Mouse (Mus musculus) fibroblast of lung, adult 2 months (primary cell): ENCODE measurements around the gene Prss8.
"Not testable (repeated sequence)": the region's sequence is repeated elsewhere in the genome, so short reads cannot be mapped to it uniquely, and the experiment has no call there.

Experiments
- DNase-seq: peaks from one replicate; pipeline ENCODE4 v3.0.0-alpha.2; 2011; ENCODE audit warnings: low read depth

Gene Prss8

DNA sequence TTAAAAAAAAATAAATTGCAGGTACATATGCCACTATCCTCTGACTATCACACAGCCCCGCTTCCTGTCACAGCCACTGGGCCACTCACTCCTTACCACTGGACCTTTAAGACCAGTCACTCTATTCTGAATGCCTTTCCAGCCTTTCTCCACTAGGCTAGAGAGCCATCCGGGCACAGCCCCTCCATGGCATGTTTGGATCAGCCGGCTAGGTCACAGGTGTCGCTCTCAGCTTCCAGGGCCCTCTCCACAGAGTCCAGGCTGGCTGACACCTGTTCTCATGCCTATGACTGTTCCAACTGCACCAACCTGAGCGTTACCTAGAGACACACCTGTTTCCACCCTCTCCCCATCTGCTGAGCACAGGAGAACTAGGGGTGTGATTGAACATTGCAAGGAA lies 1.3 kb downstream of the Prss8 start:
- no peak for DNase-seq

DNA sequence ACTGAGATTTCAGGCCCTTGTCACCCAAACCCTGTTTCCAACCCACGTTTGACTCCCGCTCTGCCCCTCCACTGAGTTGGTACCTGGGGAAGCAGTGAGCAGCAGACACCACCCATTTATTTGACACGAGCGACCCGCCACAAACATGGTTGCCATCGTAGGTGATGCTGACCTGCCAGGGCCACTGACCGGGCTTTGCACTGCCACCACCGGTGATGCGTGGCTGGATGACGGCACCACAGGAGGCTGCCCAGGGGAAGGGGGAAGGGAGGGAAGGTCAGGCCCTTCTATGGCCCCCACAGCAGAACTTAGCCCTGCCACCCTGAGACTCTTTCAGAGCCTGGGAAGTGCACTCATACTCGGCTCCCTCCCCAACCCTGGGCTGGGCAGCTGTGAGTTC lies 2.2 kb downstream of the Prss8 start:
- no peak for DNase-seq

DNA sequence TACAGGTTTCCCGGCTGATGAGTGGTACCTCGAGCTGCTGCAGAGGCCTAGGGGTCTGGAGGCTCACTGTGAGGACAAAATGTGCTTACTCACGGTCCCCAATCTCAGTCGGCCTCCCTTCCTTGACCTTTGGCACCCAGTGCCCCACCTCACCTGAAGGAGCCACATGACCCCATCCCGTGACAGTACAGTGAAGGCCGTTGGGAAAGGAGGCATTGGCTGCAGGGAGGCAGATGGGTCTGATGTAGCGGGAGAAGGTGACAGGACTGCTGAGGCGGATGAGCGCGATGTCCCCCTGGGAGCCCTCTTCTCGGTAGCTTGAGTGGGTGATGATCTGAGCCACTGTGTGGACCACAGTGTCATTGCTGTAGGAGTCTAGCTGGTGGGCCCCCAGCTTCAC lies 3.1 kb downstream of the Prss8 start:
- DNase-seq, result no peak

DNA sequence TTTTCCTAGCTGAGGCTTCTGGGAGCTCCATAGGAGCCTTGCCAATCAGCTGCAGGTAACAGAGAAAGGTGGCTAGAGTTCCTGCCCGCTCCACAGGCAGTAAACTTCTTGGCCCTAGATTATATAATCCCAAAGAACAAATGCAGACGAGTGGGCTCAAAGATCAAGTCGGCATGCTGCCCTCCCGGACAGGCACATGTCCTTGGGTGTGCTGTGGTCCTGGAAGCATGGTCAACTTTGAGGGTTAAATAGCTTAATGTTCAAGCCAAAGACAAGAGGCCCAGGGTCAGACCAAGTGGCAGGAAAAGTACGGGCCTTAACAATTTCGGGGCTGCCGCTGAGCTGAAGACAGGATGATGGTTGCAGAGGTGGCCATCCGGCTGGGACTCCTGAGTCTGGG lies 3.8 kb downstream of the Prss8 start:
- DNase-seq, result no peak

DNA sequence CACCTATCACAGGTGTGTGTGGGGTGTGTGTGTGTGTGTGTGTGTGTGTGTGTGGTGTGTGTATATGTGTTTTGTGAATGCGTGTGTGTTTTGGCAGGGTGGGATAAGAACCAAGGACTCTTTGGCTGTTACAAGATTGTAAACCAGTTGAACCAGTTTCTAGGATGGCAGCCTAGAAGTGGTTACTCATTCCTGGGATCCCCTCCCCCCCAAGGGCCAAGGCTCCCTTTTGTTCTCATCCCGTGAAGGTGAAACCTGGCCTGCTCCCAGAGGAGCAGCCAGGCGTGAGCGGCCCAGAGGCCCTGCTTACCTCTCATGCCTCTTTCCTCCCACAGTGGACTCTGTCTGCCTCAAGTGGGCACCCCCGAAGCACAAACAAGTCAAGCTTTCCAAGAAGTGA lies 4.7 kb downstream of the Prss8 start:
- DNase-seq, result no peak

DNA sequence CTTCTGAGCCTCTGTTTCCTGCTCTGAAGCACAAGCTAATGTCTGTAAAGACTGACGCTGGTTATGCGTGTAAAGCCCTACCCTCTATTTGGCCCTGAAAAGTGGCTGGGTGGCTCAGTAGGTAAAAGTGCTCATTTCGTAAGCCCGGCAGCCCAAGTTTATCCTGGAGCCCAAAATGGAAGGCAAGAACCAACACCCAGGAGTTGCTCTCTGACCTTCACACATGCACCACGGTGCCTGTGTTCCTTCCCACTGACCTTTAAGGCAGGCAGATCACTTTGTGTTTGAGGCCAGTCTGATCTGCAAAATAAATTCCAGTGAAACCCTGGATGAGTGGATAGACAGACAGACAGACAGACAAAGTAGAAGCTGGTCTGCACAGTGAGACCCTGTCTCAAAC lies 6.2 kb downstream of the Prss8 start:
- DNase-seq, result no peak

DNA sequence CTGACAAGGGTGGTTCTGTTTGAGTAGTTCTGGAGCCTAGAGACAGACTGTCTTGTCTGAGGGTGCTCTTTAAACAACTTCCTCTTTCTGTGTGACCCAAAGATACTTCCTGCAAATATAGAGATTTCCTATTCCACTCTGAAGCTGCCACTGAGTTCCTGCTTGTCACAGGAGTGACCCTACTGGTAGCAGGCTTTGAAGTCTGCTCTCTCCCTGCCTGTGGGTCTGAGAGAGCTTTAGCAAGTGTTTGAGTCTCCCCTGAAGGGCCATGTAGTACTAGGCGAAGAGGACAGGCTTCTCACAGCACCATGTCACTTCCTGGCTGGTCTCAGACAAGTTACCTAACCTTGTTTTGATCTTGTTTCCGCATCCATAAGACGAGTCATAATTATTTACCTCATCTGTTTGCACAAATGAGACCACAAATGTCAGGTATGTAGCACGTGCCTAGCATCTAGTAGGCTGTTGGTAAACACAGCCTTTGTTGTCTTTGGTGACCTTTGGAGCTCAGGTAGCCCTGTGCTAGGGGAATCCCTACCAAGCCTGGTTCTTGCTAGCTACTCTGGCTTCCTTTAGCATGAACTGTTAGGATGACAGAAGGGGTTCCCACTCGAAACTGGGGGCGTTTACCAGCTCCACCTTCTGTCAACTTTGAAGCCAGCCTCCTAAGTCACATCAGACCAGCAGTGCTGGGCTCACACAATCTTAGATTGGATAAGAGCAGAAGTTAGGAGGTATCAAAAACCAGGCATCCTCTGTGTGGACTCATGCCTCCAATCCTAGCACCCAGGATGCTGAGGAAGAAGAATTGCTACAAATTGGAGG lies 7.2 kb downstream of the Prss8 start:
- DNase-seq, result no peak

DNA sequence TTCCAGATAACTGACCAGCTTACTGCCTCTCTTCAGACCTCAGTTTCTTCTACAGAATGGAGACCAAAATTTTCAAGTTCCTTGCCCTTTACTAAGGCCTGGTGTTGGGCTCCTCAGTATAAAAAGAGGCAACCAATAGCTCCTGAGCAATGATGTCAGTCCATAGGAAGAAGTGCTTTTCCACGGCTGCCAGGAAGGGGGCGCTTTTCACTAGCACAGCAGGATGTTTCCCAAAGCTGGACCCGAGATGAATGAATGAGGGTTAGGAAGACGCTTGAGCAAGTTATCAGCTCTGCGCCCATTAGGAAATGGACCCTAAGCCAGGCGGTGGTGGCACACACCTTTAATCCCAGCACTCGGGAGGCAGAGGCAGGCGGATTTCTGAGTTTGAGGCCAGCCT lies 8.4 kb downstream of the Prss8 start:
- no peak for DNase-seq

DNA sequence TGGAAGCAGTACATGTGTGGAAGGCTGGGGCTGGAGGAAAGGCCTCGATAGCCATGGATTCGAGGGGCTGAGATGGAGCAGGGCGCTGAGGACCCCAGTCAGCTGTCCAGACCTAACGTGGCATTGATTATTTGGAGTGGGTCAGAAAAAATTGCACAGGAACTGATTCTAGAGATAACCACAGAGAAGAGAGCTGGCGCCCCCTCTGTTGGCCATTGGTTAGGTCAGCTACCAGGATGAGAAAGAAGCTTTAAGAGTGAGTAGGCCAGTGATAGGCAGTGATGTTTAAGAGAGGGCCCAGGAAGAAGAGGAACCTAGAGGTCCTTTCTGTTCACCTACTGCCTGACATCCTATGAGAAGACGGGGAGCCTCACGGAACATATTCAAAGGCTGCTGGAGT lies 10.6 kb downstream of the Prss8 start:
- no peak for DNase-seq

DNA sequence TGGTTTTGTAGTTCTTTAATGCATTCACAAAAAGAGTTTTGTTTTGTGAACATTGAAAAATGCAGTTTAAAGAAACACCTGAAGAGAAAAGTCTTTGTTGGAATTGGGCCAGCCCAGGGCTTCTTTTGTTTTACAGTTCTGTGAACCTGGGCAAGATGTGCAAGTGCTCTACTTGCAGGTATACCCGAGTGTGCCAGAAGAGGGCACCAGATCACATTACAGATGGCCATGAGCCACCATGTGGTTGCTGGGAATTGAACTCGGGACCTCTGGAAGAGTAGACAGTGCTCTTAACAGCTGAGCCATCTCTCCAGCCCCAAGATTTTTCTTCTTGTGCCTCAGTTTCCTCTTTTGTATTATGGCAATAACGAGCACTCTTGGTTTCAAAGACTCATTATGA lies 11.7 kb downstream of the Prss8 start:
- DNase-seq, result no peak

DNA sequence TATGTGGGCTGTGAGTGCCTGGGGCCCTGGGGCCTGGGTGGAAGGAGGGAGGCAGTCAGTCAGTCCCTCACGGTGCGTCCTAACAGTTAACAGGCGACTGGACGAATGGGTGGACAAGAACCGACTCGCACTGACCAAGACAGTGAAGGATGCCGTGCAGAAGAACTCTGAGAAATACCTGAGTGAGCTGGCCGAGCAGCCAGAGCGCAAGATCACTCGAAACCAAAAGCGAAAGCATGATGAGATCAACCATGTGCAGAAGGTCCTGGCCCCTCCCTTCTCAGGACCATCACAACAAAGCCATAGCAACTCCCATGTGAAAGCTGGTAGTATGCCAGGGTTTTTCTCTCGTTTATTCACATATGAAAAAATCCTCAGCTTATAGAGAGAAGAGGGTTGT lies 14.6 kb downstream of the Prss8 start:
- no peak for DNase-seq

DNA sequence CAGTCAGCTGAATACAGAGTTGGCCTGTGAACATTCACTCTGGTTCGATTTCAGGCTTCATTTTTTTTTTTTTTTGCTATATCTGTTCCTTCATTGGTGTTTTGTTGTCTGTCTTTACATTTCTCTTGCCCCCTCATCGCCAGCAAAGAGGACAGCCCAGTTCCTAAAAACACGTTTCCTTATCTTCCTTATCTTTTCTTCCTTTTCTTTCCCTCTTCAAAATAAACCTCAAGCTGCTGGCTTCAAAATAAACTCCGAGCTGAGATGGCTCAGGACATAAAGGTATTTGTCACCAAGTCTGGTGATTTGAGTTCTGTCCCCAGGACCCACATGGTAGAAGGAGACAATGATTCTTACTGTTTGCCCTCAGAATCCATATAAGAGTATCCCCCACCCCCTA lies 17.0 kb downstream of the Prss8 start:
- no peak for DNase-seq

DNA sequence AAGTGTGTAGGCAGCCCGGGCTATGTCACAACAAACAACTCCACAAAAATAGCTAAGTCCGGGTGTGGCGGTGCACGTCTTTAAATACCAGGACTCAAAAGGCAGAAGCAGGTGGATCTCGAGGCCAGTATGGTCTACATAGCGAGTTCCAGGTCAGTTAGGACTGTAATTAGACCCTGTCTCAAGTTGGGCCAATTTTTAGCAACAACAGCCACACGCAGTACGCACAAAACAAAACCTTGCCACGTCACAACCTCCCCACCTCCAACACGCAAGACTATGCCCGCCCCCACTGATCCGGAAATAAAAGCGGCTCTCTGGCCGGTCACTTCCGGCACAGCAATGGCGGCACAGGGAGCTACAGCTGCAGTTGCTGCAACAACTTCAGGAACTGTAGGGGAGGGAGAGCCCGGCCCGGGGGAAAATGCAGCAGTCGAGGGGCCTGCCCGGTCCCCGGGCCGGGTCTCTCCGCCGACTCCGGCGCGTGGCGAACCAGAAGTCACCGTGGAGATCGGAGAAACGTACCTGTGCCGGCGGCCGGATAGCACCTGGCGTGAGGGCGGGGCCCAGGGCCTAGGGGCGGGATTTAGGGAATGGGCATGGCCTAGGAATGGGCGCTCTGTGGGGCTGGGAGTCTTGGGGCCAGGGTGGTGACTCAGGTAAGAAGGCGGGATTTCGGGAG lies 17.6 kb downstream of the Prss8 start, which contains the start of gene Kat8:
Gene Kat8, plus strand, starts transcription at position 327 of the 682 bp plus-strand sequence.
- peak; percentile 75 for DNase-seq

DNA sequence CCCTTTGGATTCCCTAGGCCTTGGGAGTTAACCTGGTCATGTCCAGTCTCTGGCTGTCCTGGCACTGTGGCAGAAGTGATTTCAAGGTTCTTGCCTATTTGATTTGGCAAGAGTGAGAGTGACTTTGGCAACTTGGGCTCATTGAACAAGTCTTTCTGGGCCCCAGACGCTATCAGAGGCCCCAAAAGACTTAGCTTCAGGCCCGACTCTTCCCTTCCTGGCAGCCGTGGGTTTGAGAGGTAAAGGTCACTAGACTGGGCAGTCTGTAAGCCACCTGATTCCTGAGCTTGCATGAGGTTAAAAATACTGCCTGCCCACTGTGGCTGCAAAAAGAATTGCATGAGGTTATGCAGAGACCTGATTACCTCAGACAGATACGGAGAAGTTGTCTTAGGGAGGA lies 21.2 kb downstream of the Prss8 start:
- no peak for DNase-seq

DNA sequence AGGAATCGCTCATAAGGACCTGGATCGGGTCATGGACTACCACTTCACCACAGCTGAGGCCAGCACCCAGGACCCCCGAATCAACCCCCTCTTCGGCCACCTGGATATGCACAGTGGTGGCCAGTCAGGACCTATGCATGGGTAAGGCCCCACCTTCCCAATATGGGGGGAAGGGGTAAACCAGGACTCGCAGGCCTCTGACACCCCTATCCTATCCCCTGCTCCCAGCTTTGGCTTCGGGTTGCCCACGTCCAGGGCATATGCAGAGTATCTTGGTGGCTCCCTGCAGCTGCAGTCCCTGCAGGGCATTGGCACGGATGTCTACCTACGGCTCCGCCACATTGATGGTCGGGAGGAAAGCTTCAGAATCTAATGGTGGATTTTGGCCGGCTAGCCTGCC lies 22.0 kb downstream of the Prss8 start:
- no peak for DNase-seq

DNA sequence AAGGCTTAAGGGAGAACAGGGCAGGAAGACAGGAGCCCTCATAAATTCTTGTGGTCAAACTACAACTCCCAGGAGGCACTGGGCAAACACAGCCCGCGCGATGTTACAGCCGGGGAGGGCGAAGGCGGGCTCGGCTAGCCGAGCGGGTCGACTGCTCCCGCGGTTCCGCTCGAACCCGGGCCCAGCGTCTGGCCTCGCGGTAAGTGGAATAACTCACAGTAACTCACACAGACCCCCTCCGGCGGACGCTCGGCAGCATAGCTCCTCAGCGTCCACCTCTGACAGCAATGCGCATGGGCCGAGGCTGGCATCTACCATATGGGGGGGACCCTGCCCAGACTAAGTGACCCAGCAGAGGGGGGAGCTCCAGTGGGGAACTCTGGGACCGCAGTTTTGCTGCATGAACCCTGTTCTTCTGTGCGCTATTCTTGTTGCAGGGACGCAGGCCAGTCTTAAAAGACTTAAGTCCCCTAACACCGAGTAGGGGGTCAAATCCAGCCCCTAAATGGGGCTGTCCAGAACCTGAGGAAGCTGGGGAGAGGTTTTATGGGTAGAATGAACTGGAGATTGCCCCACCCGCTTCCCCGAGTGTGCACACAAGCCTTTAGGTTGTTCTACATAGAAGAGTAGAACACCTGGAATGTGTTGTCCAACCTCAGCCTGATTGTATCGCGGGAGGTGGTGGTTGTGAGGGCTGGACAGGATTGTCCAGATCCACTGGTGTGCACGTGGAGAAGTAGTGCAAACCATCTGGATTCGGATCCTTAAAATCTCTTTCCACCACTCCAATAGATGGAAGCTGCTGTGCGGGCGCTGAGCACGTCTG lies 25.7 kb downstream of the Prss8 start, which contains the start of gene Bckdk:
Gene Bckdk, plus strand, starts transcription at position 112 of the 826 bp plus-strand sequence.
- DNase-seq, result peak; percentile 46

DNA sequence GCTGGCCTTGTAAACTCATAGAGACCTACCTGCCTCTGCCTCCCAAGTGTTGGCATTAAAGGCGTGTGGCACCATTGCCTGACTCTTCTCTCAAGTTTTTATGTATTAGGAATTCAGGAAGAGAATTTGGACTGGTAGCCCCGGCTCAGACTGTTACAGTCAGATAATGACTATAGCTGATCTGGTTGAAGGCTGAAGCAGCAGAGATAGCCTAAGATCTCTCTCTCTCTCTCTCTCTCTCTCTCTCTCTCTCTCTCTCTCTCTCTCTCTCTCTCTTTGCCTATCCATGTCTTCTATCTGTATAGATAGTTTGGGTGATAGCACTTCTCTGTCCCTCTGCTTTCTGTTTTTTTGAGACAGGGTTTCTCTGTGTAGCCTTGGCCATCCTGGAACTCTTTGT lies 28.1 kb downstream of the Prss8 start:
- DNase-seq, result no peak

DNA sequence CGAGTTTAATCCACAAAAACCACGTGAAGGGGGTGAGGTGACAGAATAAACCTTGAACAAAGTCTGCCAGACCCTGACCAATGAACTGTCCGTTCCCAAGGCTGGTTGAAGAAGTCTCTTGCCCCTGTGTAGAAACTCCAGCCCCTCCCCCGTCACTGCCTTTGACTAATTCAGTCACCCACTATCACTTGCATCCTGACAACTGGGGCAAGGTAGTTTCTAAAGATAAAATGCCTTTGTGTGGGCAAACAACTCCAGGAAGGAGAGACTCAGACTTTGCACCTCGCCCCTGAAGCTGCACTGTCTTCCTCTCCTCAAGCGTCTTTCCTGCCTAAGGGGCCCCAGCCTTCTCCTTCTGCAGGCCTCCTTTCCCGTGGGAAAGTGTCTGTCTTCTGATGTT lies 29.9 kb downstream of the Prss8 start:
- DNase-seq, result no peak

DNA sequence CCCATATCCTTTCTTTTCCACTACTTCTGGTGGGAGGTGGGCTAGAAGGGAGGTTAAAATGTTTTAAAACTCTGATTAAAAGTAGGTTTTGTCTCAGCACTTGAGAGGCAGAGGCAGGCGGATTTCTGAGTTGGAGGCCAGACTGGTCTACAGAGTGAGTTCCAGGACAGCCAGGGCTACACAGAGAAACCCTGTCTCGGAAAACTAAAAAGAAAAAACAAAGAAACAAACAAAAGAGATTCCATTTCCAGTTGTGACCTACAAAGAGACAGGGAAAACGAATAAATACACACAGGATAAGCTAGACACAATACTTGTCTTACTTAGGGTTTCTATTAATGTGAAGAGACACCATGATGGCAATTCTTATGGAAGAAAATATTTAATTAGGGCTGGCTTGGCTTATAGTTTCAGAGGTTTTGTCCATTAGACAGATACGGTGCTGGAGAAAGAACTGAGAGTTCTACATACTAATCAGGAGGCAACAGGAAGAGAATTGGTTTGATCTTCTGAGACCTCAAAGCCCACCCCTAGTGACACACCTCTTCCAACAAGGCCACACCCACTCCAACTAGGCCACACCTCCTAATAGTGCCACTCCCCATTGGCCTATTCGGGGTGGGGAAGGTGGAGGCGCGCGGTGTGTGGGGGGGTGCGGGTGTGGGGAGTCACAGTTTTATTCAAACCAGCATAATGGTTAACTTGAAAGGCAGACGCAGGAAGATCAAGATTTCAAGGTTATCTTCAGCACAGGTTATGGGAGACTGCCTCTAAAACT lies 31.5 kb downstream of the Prss8 start:
- no peak for DNase-seq

DNA sequence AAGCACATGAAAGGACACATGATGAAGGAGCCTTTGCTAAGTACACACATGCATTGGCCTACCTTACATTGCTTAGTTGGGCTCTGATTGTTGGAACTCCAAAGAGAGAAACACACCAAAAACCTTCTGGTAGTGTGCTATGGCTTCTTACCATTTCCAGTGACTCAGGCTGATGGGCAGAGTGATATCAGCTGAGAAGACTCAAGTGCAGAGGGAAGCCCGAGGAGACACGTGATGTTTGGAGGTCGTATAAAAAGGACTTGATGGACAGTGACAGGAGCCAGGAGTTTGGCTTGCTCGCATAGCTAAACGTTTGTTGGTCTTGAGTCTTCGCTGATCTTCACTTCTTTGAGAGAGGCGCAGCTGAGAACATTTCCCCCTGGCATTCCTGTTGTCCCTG lies 32.4 kb downstream of the Prss8 start:
- no peak for DNase-seq

DNA sequence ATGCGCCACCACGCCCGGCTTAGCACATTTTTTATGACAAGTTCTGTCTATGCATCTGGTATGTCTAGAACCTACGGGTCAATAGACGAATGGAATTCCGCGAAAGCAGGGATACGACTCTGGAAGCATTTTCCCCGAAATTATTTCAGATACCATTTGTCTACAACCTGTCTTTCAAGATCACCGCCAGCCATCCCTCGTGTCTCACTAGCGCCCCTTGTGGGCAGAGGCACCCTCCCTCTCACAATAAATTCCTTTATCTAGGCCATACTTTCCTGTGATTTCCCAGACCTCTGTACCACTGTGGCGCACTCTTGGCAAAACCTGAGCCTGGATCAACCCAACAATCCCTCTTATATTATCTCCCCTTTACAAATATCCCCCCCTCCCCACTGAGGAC lies 33.5 kb downstream of the Prss8 start:
- DNase-seq, result no peak

DNA sequence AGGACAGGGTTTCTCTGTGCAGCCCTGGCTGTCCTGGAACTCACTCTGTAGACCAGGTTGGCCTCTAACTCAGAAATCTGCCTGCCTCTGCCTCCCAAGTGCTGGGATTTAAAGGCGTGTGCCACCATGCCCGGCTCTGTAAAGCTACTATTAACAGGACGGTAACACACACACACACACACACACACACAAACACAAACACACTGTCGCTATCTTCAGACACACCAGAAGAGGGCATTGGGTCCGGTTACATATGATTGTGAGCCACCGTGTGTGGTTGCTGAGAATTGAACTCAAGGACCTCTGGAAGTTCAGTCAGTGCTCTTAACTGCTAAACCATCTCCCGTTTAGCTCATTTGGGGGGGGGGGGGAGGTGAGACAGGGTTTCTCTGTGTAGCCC lies 34.0 kb downstream of the Prss8 start:
- not testable (repeated sequence) for DNase-seq
